Mouse (Mus musculus): Measurements from ENCODE around the gene Olfr78. TPM values are rescaled to one million over a fixed set of nuclear protein-coding genes. Genes with fewer than 3 reads are reported as not detected.

Olfr78 gene
- polyA plus RNA-seq (2014; fragmentation: Nextera tagmentation; extraction: Ambion mirVana) = 0.06 TPM in 1 of 2 replicates, not detected in the other

- Histone ChIP-seq H3K4me1 (ENCODE audit: control insufficient read depth, insufficient read depth, low read length) (no peaks in the 10 kb centered on the region), H3K27me3 (replicated peaks; ENCODE audit: control insufficient read depth, insufficient read depth, low read length) (no peaks in the 10 kb centered on the region), H3K27ac (ENCODE audit: low read depth, low read length) (no peak within 1 kb of the TSS), H3K4me2 (ENCODE audit: low read length) (no peak within 1 kb of the TSS), H3K9me3 (replicated peaks; ENCODE audit: control insufficient read depth, low read length) (no peaks in the 10 kb centered on the region), H3K36me3 (ENCODE audit: control insufficient read depth, insufficient read depth, low read length) (no peaks in the 10 kb centered on the region), H3K4me3 (ENCODE audit: low read depth, low read length) (no peak within 1 kb of the TSS), H3K9ac (ENCODE audit: low read length) (no peak within 1 kb of the TSS)
- ATAC-seq (no peak), DNase-seq (ENCODE audit: low spot score) (no peak)
- 87% methylated on average over 4 of the region's 4 CpGs for WGBS
Measured at GRCm38 (mm10) chr7:102759266-102759665, at the start of gene Olfr78, which contains the start of gene Olfr560. TSS of gene Olfr78 (minus strand) at chr7:102759471. TSS of gene Olfr560 (minus strand) at chr7:102759366.

- H3K4me2 ChIP-seq (ENCODE audit: low read length) = no peak within 1 kb of the TSS
- H3K9me3 ChIP-seq (replicated peaks; ENCODE audit: control insufficient read depth, low read length) = no peaks in the 10 kb centered on the region
- H3K9ac ChIP-seq (ENCODE audit: low read length) = no peak within 1 kb of the TSS
- H3K27me3 ChIP-seq (replicated peaks; ENCODE audit: control insufficient read depth, insufficient read depth, low read length) = no peaks in the 10 kb centered on the region
- no peaks in the 10 kb centered on the region for H3K4me1 ChIP-seq (ENCODE audit: control insufficient read depth, insufficient read depth, low read length)
- no peak within 1 kb of the TSS for H3K27ac ChIP-seq (ENCODE audit: low read depth, low read length)
- H3K36me3 ChIP-seq (ENCODE audit: control insufficient read depth, insufficient read depth, low read length) = no peaks in the 10 kb centered on the region
- ATAC-seq (no peak), DNase-seq (ENCODE audit: low spot score) (no peak)
- H3K4me3 ChIP-seq (ENCODE audit: low read depth, low read length) = no peak within 1 kb of the TSS
Measured at GRCm38 (mm10) chr7:102803180-102803579, 43.9 kb upstream of the Olfr78 start, which contains the start of gene Olfr564. TSS of gene Olfr564 (plus strand) at chr7:102803480.

GRCm38 (mm10) chr7:102770921-102771320 is 11.7 kb upstream of the Olfr78 start, which contains the start of gene Olfr561:
TSS of gene Olfr561 (plus strand) at chr7:102771221.
- H3K4me2 ChIP-seq (ENCODE audit: low read length) = no peak within 1 kb of the TSS
- DNase-seq (ENCODE audit: low spot score) (no peak), ATAC-seq (no peak)
- H3K4me3 ChIP-seq (ENCODE audit: low read depth, low read length) = no peak within 1 kb of the TSS
- no peaks in the 10 kb centered on the region for H3K36me3 ChIP-seq (ENCODE audit: control insufficient read depth, insufficient read depth, low read length)
- H3K27ac ChIP-seq (ENCODE audit: low read depth, low read length) = no peak within 1 kb of the TSS
- H3K4me1 ChIP-seq (ENCODE audit: control insufficient read depth, insufficient read depth, low read length) = no peaks in the 10 kb centered on the region
- WGBS = 81% methylated on average over 2 of the region's 2 CpGs
- no peaks in the 10 kb centered on the region for H3K9me3 ChIP-seq (replicated peaks; ENCODE audit: control insufficient read depth, low read length)
- no peak within 1 kb of the TSS for H3K9ac ChIP-seq (ENCODE audit: low read length)
- H3K27me3 ChIP-seq (replicated peaks; ENCODE audit: control insufficient read depth, insufficient read depth, low read length) = no peaks in the 10 kb centered on the region

GRCm38 (mm10) chr7:102752086-102752485 is 7.2 kb downstream of the Olfr78 start:
- no peaks in the 10 kb centered on the region for H3K4me1 ChIP-seq (ENCODE audit: control insufficient read depth, insufficient read depth, low read length)
- no peak overlapping the region for H3K27ac ChIP-seq (ENCODE audit: low read depth, low read length)
- no peak for ATAC-seq
- no peak overlapping the region for H3K4me2 ChIP-seq (ENCODE audit: low read length)
- WGBS = 22% methylated on average over 1 of the region's 1 CpGs
- H3K9me3 ChIP-seq (replicated peaks; ENCODE audit: control insufficient read depth, low read length) = no peaks in the 10 kb centered on the region
- H3K36me3 ChIP-seq (ENCODE audit: control insufficient read depth, insufficient read depth, low read length) = no peaks in the 10 kb centered on the region
- DNase-seq (ENCODE audit: low spot score) = no peak
- H3K4me3 ChIP-seq (ENCODE audit: low read depth, low read length) = no peak overlapping the region
- H3K9ac ChIP-seq (ENCODE audit: low read length) = no peak overlapping the region
- H3K27me3 ChIP-seq (replicated peaks; ENCODE audit: control insufficient read depth, insufficient read depth, low read length) = no peaks in the 10 kb centered on the region

DNA sequence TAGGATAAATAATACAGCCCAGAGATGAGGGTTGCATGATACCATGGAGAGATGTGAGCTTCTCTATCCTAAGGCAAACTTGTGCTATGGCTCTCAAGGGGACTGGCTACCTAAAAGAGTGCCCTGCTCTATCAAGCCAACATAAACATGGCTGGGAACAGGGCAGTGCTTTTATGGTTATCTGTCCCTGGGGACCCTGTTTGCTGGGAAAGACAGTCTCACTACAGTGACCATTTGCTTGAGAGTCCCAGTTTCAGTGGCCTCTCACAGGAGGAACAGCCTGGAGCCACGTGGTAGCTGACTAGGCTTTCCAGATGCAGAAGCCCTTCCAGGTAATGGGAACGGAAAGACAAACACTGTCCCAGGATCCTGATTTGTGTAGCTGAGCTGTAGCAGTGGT is 21.6 kb downstream of the Olfr78 start:
- Histone ChIP-seq H3K4me2 (ENCODE audit: low read length) (no peak overlapping the region), H3K27me3 (replicated peaks; ENCODE audit: control insufficient read depth, insufficient read depth, low read length) (no peaks in the 10 kb centered on the region), H3K9me3 (replicated peaks; ENCODE audit: control insufficient read depth, low read length) (no peaks in the 10 kb centered on the region), H3K4me1 (ENCODE audit: control insufficient read depth, insufficient read depth, low read length) (no peaks in the 10 kb centered on the region), H3K9ac (ENCODE audit: low read length) (no peak overlapping the region), H3K27ac (ENCODE audit: low read depth, low read length) (no peak overlapping the region), H3K36me3 (ENCODE audit: control insufficient read depth, insufficient read depth, low read length) (no peaks in the 10 kb centered on the region), H3K4me3 (ENCODE audit: low read depth, low read length) (no peak overlapping the region)
- ATAC-seq (no peak), DNase-seq (ENCODE audit: low spot score) (no peak)
- WGBS = 80% methylated on average over 2 of the region's 2 CpGs

- Histone ChIP-seq H3K4me3 (ENCODE audit: low read depth, low read length) (no peak overlapping the region), H3K9ac (ENCODE audit: low read length) (no peak overlapping the region), H3K27ac (ENCODE audit: low read depth, low read length) (no peak overlapping the region), H3K27me3 (replicated peaks; ENCODE audit: control insufficient read depth, insufficient read depth, low read length) (no peaks in the 10 kb centered on the region), H3K4me1 (ENCODE audit: control insufficient read depth, insufficient read depth, low read length) (no peaks in the 10 kb centered on the region), H3K9me3 (replicated peaks; ENCODE audit: control insufficient read depth, low read length) (no peaks in the 10 kb centered on the region), H3K36me3 (ENCODE audit: control insufficient read depth, insufficient read depth, low read length) (no peaks in the 10 kb centered on the region), H3K4me2 (ENCODE audit: low read length) (no peak overlapping the region)
- 85% methylated on average over 1 of the region's 1 CpGs for WGBS
- DNase-seq (ENCODE audit: low spot score) = no peak
- ATAC-seq = no peak
Measured at GRCm38 (mm10) chr7:102733793-102734192, 25.5 kb downstream of the Olfr78 start.

DNA sequence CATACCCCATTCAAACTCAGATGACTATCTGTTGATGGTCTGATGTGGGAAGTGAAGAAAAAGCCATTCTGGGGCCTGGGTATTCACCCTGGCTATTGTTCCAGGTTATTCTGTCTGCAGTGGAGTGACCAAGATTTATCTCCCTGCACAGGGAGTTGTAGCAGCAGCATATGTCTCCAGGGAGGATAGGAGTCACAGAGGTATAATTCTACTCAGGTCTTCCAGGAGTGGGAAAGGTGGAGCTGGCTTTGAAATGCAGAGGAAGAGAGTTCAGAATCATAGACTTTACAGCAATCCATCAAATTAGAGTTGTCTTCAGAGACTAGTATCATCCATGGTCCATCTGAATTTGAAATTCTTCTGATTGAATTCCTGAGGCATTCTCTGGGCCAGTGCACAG is 31.9 kb downstream of the Olfr78 start, which contains the start of gene Olfr559:
Gene Olfr559 (minus strand): TSS at position 101 of the 400 bp plus-strand sequence.
- H3K27me3 ChIP-seq (replicated peaks; ENCODE audit: control insufficient read depth, insufficient read depth, low read length) = no peaks in the 10 kb centered on the region
- no peak for DNase-seq (ENCODE audit: low spot score)

DNA sequence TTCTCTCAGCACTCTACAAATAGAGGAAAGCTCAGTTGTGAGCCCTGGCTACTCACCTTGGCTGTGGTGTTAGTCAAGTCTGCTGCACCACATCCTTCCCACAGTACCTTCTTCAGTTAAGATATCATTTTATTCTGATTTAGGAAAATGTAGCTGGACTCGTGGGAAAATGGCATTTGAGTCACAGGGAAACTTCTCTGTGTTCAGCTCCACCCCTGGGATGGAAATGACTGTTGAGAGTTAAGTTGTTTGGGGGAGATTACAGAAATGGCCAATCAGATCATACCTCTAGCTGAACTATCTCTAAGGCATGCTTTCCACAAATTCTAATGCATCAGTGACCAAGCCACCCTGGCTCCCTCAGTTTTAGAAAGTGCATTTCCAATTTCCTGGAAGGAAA is 40.3 kb downstream of the Olfr78 start, which contains the start of gene Olfr33:
Gene Olfr33 (minus strand): TSS at position 101 of the 400 bp plus-strand sequence.
- Histone ChIP-seq H3K4me3 (ENCODE audit: low read depth, low read length) (no peak within 1 kb of the TSS), H3K4me2 (ENCODE audit: low read length) (no peak within 1 kb of the TSS)
- WGBS = 56% methylated on average over 1 of the region's 1 CpGs

More for the DNA sequence above, 31.9 kb downstream of the Olfr78 start, which contains the start of gene Olfr559:
- H3K4me3 ChIP-seq (ENCODE audit: low read depth, low read length) = no peak within 1 kb of the TSS
- H3K4me2 ChIP-seq (ENCODE audit: low read length) = no peak within 1 kb of the TSS
- ATAC-seq = no peak
- H3K36me3 ChIP-seq (ENCODE audit: control insufficient read depth, insufficient read depth, low read length) = no peaks in the 10 kb centered on the region
- H3K27ac ChIP-seq (ENCODE audit: low read depth, low read length) = no peak within 1 kb of the TSS
- no peaks in the 10 kb centered on the region for H3K4me1 ChIP-seq (ENCODE audit: control insufficient read depth, insufficient read depth, low read length)
- no peaks in the 10 kb centered on the region for H3K9me3 ChIP-seq (replicated peaks; ENCODE audit: control insufficient read depth, low read length)
- no peak within 1 kb of the TSS for H3K9ac ChIP-seq (ENCODE audit: low read length)

DNA sequence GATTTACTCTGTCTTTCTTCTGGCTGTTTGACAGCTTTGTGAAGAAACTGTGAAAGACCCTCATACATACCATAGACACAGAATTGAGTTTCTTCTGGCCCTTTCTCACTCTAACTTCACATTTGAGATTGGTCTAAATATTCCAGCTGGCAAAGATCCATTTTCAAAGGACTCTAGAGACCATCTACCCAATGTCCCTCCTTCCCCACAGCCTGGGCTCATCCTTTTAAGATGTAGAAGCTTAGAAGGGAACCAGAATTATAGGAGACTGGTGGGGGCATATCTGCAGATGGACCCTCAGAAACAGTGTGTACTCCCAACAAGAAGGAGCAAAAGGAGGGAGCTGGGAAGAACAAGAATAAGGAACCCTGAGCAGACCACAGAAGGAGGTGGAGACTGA is 57.4 kb downstream of the Olfr78 start, which contains the start of gene Olfr558:
Gene Olfr558 (plus strand): TSS at position 301 of the 400 bp plus-strand sequence.
- H3K4me2 ChIP-seq (ENCODE audit: low read length) = no peak within 1 kb of the TSS

More for the DNA sequence above, 40.3 kb downstream of the Olfr78 start, which contains the start of gene Olfr33:
- H3K36me3 ChIP-seq (ENCODE audit: control insufficient read depth, insufficient read depth, low read length) = no peaks in the 10 kb centered on the region
- H3K9me3 ChIP-seq (replicated peaks; ENCODE audit: control insufficient read depth, low read length) = no peaks in the 10 kb centered on the region
- H3K4me1 ChIP-seq (ENCODE audit: control insufficient read depth, insufficient read depth, low read length) = no peaks in the 10 kb centered on the region
- DNase-seq (ENCODE audit: low spot score) = no peak
- H3K9ac ChIP-seq (ENCODE audit: low read length) = no peak within 1 kb of the TSS
- ATAC-seq = no peak
- no peaks in the 10 kb centered on the region for H3K27me3 ChIP-seq (replicated peaks; ENCODE audit: control insufficient read depth, insufficient read depth, low read length)
- no peak within 1 kb of the TSS for H3K27ac ChIP-seq (ENCODE audit: low read depth, low read length)

More for the DNA sequence above, 57.4 kb downstream of the Olfr78 start, which contains the start of gene Olfr558:
- ATAC-seq (no peak), DNase-seq (ENCODE audit: low spot score) (no peak)
- Histone ChIP-seq H3K4me1 (ENCODE audit: control insufficient read depth, insufficient read depth, low read length) (no peaks in the 10 kb centered on the region), H3K9ac (ENCODE audit: low read length) (no peak within 1 kb of the TSS), H3K27me3 (replicated peaks; ENCODE audit: control insufficient read depth, insufficient read depth, low read length) (no peaks in the 10 kb centered on the region), H3K27ac (ENCODE audit: low read depth, low read length) (no peak within 1 kb of the TSS), H3K36me3 (ENCODE audit: control insufficient read depth, insufficient read depth, low read length) (no peaks in the 10 kb centered on the region), H3K9me3 (replicated peaks; ENCODE audit: control insufficient read depth, low read length) (no peaks in the 10 kb centered on the region), H3K4me3 (ENCODE audit: low read depth, low read length) (no peak within 1 kb of the TSS)

Data from forebrain, embryonic 14.5 days (tissue).